ENCODE assay signal across 12 mouse cellular contexts in the genomic region with DNA sequence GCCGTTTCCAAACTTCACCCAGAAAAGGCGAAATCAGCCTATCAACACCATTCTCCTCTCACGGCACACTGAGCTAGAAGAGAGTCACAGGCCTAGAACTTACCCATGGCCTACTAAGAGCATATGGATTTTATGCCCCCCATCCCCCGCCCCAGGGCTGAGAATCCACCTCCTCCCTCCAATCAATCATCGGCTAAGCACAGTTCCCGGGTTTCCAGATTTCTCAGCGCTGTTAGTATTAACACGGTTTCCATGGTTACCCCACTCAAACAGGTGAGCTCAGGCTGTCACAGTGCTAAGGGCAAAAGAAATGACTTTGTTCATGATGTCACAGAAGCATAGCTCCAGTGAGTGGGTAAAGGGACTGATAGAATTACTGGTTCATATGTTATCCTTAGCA.
A peak's percentile ranks its signal among the peaks of the same experiment; 100 is the strongest.
DNase-seq lines count a peak whose midpoint lies in the region; ATAC-seq and TF ChIP-seq lines count a peak whose summit lies in the region.
"Had no signal": no experiment of that assay in that cellular context is flagged by ENCODE, and none has a peak within 500 bp of the region (broad histone marks: within the 10 kb centered on the region; RNA-seq: fewer than 3 reads in every experiment).

No protein-coding gene starts in this region.

- no peaks in the 10 kb centered on the region for H3K9me3 ChIP-seq in lung, embryonic 15.5 days
- no peaks in the 10 kb centered on the region for H3K9me3 ChIP-seq in forebrain, embryonic 12.5 days
- no peaks in the 10 kb centered on the region for H3K9me3 ChIP-seq in intestine, embryonic 15.5 days
- H3K9me3 ChIP-seq in midbrain, postnatal 0 days (ENCODE audit: low read length), result no peaks in the 10 kb centered on the region
- H3K9me3 ChIP-seq: embryonic facial prominence, embryonic 13.5 days had no signal

- no peaks in the 10 kb centered on the region for H3K36me3 ChIP-seq in lung, embryonic 15.5 days
- no peaks in the 10 kb centered on the region for H3K36me3 ChIP-seq in forebrain, embryonic 12.5 days (replicated peaks)
- no peaks in the 10 kb centered on the region for H3K36me3 ChIP-seq in intestine, embryonic 15.5 days
- no peaks in the 10 kb centered on the region for H3K36me3 ChIP-seq in midbrain, postnatal 0 days (ENCODE audit: insufficient read depth, low read length)
- H3K36me3 ChIP-seq: embryonic facial prominence, embryonic 13.5 days had no signal

- 26% methylated on average over 8 of the region's 8 CpGs for whole genome bisulfite sequencing in lung, embryonic 15.5 days
- WGBS in forebrain, embryonic 12.5 days, result 69% methylated on average over 8 of the region's 8 CpGs
- WGBS in intestine, embryonic 15.5 days, result 31% methylated on average over 8 of the region's 8 CpGs
- 46% methylated on average over 8 of the region's 8 CpGs for WGBS in midbrain, postnatal 0 days

- H3K4me1 ChIP-seq in lung, embryonic 15.5 days, result 0 out of 2 replicates have a peak, but pooled peaks cover 10% of the 10 kb centered on the region
- peaks cover 10% of the 10 kb centered on the region; the same call in 1 of the 2 replicates for H3K4me1 ChIP-seq in forebrain, embryonic 12.5 days
- no peaks in the 10 kb centered on the region for H3K4me1 ChIP-seq in intestine, embryonic 15.5 days (replicated peaks)
- 0 out of 2 replicates have a peak, but pooled peaks cover 3% of the 10 kb centered on the region for H3K4me1 ChIP-seq in midbrain, postnatal 0 days (ENCODE audit: insufficient read depth, low read length)

- H3K27ac ChIP-seq in lung, embryonic 15.5 days, result no peak overlapping the region
- no peak overlapping the region for H3K27ac ChIP-seq in forebrain, embryonic 12.5 days
- H3K27ac ChIP-seq in intestine, embryonic 15.5 days, result no peak overlapping the region
- H3K27ac ChIP-seq in midbrain, postnatal 0 days (ENCODE audit: low read depth, low read length), result peak overlapping the region; percentile 32
- H3K27ac ChIP-seq: embryonic facial prominence, embryonic 13.5 days had no signal

- H3K4me3 ChIP-seq in lung, embryonic 15.5 days, result no peak overlapping the region
- no peak overlapping the region for H3K4me3 ChIP-seq in forebrain, embryonic 12.5 days (replicated peaks)
- no peak overlapping the region for H3K4me3 ChIP-seq in intestine, embryonic 15.5 days (replicated peaks)
- no peak overlapping the region for H3K4me3 ChIP-seq in midbrain, postnatal 0 days (ENCODE audit: low read depth, low read length)
- H3K4me3 ChIP-seq: embryonic facial prominence, embryonic 13.5 days had no signal

- H3K9ac ChIP-seq in lung, embryonic 15.5 days, result no peak overlapping the region
- H3K9ac ChIP-seq in forebrain, embryonic 12.5 days, result no peak overlapping the region
- no peak overlapping the region for H3K9ac ChIP-seq in intestine, embryonic 15.5 days
- H3K9ac ChIP-seq in midbrain, postnatal 0 days (replicated peaks; ENCODE audit: low read length, poor library complexity, severe bottlenecking), result no peak overlapping the region
- H3K9ac ChIP-seq: embryonic facial prominence, embryonic 13.5 days had no signal

- no peak for DNase-seq in lung, postnatal 10 days
- peak; percentile 70 for DNase-seq in midbrain, postnatal 0 days (ENCODE audit: low spot score)
- DNase-seq in heart, adult 18-20 months, result no peak
- DNase-seq in spleen, postnatal 10 days (ENCODE audit: low spot score in 2 of 2), result no peak
- DNase-seq in layer of hippocampus, postnatal 14 days (ENCODE audit: low spot score in 2 of 2), result no peak
- DNase-seq: adrenal gland, adult 8-10 months; kidney, postnatal 36 days had no signal

- H3K27me3 ChIP-seq in lung, embryonic 15.5 days, result no peaks in the 10 kb centered on the region
- no peaks in the 10 kb centered on the region for H3K27me3 ChIP-seq in forebrain, embryonic 12.5 days
- H3K27me3 ChIP-seq in intestine, embryonic 15.5 days (replicated peaks), result no peaks in the 10 kb centered on the region
- no peaks in the 10 kb centered on the region for H3K27me3 ChIP-seq in midbrain, postnatal 0 days (ENCODE audit: insufficient read depth, low read length)
- H3K27me3 ChIP-seq: embryonic facial prominence, embryonic 13.5 days had no signal

- 0 out of 2 replicates have a peak, but pooled peaks have one; percentile 39 for ATAC-seq in lung, embryonic 15.5 days (ENCODE audit: borderline replicate concordance, extremely low read depth, low FRiP score, low TSS enrichment)
- 0 out of 2 replicates have a peak, but pooled peaks have one; percentile 39 for ATAC-seq in forebrain, embryonic 12.5 days (ENCODE audit: low FRiP score)
- peak; percentile 55; the same call in 1 of the 2 replicates for ATAC-seq in intestine, embryonic 15.5 days
- peak; percentile 80 for ATAC-seq in midbrain, postnatal 0 days (ENCODE audit: low FRiP score)

- TF ChIP-seq CTCF in midbrain, postnatal 0 days (IDR thresholded peaks at IDR 0.05), result no peak

- no peak overlapping the region for H3K4me2 ChIP-seq in lung, embryonic 15.5 days
- H3K4me2 ChIP-seq in forebrain, embryonic 12.5 days, result no peak overlapping the region
- no peak overlapping the region for H3K4me2 ChIP-seq in intestine, embryonic 15.5 days (replicated peaks)
- H3K4me2 ChIP-seq in midbrain, postnatal 0 days (ENCODE audit: low read depth, low read length, poor library complexity, severe bottlenecking), result no peak overlapping the region
- H3K4me2 ChIP-seq: embryonic facial prominence, embryonic 13.5 days; heart, embryonic 11.5 days had no signal
